Mouse (Mus musculus): ENCODE data around the gene Ydjc.

Gene Ydjc

DNA sequence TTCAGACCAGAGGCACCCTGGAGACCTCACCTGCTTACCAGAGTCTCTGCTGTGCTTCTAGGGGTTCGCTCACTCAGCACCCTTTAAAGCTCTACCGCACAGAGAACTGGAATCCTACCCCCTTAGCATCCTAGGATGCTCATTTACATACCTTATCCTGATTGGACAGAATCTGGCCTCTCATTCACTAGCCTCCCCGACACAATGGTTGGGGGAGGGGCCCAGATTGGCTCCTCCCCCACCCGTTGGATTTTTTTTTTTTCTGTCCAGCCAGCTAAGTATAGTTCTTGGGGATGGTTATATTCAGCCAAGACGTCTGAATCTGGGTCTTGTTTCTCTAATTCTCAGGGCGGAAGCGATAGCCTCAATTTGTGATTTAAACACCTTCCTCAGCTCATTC is at the start of gene Ydjc:
Ydjc (plus strand) TSS at position 283 of the 400 bp plus-strand sequence.
- DNase-seq: no peak

DNA sequence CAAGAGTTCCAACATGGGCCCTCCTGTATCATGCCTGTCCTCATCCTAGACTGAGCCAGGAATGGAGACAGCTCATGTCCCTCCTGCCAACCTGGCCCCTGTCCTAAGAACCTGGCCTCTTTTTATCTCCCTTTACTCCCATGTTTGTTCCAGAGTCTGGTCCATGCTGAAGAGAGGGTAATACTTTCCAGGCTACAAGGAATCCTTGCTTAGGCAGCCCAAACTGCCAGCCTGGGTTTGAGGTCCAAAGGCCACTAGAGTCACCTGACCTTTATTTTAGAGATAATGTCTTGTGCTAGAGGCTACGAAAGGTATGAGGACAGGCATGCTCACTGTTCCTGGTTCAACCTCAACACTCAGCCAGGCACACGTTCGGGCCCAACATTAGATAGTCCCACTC is 47.5 kb upstream of the Ydjc start:
- no peak for DNase-seq

DNA sequence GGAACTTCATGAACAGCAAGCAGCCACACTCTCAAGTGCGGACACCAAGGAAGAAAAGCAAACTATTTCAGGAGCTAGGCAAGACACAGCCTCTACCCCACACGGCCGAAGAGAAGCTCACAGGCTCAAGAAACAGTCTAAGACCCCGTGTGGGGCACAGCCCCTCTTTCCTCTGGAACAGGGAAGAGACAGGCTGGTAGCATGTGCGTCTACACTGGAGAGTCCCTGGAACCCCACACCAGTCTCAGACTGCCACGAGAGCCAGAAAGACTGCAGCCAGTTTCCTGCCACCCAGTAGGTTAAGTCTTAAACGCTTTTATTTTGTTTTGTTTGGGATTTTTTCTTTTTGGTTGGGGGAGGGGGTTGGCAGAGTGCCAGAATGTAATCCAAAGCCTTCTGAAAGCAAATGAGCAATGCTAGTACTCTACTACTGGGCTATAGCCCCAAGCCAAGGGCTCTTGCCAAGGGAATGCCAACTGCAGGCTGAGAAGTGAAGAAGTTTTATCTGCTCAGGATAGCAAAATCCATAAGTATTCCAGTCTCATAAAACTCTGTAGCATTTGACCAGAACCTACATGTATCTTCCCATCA is 41.7 kb upstream of the Ydjc start:
- peak in 1 of 2 experiments; percentile 31 for DNase-seq

DNA sequence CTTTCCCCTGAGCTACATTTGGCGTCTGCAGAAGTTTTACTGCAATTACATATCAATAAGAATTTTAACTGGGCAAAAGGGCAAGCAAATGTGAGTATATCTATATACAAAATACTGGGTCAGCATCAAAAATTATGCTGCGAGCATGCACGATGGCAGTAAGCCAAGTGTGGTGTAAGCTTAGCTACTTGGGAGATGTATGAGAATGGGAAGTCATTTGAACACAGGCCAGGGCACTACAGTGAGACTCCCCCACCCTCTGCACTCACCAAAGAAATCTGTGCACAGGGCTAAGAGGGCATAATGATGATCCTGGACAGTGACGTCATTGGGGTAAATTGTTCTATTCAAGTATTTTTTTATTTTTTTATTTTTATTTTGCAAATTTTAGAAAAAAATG is 39.8 kb upstream of the Ydjc start:
- peak; percentile 28 to 64 for DNase-seq

DNA sequence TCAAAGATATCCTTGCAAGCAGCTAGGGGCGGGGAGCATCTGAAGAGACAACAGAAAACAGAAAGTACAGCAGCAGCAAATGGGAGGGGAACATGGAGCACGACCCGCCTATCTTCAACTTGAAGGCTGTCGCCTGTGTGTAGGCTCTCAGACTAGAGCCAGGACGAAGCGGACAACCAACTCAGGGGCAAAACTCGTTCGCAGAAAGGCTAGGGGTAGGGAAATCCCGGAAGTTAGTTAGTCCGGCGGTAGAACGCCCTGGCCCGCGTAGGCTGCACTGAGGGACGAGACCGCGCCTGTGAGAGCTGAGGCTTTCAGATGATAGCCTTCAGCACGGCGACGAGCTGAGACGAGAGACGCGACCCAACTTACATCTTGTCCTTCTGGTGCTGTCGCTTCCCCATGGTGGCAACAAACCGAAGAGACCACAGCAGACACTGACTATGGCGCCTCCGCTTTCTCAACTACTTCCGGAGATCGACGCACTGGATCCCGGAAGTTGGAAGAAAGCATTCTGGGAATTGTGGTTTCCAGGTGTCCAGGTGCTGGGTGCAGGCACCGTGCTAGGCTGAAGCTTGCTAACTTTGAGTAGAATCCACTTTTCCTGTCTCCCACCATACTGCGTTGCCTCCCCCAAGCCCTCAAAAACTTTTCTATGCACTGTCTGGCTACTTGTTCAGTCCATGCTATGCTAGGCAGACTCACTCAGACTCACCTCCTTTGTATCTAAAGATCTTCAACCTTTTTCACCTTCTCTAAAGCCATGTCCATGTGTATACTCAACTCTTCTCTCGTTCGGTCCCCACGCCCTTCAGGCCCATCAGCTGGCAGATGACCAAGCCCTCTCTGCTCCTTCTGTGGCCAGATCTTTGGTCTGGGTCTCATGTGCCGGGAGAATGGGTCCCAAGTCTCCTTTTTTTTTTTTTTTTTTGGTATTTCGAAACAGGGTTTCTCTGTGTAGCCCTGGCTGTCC is 33.4 kb upstream of the Ydjc start, which contains the start of gene Ppil2:
Ppil2 (minus strand) TSS at position 487 of the 973 bp plus-strand sequence.
- DNase-seq: peak; percentile 67 to 77

DNA sequence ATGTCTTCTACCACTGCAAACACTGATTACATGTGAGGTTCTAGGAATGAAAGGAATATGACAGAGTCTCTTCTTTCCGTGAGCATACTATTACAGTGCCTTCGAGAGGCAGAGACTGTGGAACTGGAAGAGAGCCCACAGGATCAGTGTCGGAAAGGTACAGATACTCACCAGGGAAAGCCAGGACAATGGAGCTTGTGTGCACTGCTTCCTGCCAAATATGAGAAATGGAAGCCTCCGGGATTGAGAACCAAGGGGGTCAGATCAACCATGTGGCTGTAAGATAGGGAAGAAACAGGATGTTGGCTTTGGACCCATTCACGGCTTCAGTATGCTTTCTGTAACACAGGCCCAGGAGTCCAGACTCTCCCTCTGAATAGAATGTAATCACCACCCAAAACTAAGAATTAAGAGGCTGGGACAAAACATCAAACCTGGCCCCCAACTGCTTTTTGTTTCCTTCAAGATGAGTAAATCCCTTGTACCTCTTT is 27.1 kb upstream of the Ydjc start:
- DNase-seq: no peak

DNA sequence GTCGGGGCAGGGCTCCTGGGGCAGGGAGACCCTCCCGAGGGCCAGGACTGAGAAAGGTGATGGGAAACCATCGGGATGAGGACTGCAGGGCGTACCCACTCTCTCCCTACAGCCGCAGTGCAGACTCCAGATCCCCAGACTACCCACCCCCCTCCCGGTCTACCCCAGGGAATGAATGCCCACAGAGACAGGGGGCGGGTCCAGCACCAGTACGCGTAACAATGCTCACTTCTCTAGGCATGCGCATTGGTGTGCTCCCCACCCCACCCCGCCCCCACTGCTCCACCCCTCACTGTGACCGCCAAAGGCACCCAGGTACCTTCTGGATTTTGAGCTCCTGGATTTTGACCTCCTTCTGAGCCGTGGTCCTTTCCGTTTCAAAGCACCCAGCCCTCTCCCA is 22.9 kb upstream of the Ydjc start:
- no peak for DNase-seq

DNA sequence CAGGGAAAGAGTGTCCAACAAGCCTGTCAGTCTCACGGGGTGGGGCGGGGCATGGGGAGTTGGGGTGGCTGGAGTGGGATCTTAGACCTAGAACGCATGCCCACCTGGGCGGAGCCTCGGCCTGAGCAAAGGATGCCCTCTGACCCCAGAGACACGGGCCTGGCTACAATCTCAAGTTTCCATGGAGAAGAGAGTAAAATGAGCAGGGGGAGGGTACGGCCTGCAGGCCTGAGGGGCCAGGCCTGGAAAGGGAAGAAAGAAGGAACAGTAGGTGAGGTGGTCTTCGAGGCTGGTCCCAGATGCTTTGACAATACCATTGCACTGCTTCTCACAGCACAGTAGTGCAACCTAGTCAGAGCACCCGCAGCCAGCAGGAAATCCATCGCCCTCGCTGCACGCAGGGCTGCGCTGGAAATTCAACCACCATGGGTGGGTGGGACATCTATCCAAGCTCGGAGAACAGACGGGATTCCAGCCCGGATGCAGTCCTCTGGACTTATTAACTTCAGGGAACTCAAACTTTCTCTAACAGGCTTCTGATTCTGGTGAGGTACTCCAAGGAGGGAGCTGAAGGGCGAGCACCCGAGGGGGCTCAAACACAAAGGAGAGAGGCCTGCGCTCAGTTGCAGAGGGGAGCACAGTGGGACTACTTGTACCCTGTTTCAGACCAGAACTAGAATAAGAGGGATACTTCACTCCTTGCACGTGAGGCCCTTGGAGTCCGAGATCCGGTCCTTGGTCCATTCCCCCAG is 20.1 kb upstream of the Ydjc start:
- no peak for DNase-seq

DNA sequence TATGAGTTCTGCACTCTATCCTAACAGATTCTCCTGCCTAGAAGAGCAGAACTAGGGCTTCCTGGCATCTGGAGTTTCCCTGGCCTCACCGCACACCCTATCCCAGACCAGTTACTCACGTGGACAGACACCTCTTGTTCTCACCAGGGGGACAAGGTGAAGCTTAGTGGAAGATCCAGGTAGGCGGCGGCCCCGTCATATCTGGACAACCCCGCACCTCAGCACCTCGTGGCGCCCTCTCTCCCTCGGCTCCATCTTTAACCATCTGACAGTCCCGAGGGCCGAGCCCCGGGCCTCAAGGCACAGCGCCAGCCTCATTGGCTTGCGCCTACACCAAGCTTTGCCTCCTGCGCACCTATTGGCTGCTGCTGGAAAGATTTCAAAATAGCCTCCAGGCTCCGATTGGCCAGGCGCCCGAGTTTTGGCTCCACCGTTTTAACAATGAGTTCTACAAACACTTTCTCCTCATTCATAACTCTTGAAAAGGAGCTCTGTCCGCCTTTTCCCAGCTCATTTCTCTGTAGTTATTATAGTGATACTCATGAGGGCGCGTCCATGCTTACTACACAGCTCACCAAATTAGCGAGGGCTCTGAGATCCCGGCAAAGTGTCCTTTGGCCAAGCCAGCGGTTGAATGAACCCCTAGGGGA is 19.4 kb upstream of the Ydjc start, which contains the start of gene 2610318N02Rik:
2610318N02Rik (minus strand) TSS at position 297 of the 650 bp plus-strand sequence.
- peak; percentile 83 to 86 for DNase-seq

DNA sequence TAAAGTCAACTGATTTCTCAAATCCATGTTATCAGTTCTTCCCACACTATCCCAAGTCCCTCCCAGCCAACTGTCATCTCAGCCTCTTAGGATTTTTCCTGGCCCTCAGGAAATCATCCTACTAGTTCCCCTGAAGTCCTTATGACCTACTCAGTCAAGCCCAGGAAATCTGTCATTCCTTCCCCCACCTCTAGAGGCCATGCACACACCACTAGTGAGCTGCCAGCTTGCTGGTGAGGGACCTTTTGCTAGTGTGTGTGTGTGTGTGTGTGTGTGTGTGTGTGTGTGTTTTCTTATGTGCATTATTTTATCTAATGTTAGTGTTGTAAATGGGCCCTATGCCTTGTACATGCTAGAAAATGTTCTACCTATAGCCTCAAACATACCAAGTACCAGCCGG is 17.1 kb upstream of the Ydjc start:
- DNase-seq: peak; percentile 44 to 67

DNA sequence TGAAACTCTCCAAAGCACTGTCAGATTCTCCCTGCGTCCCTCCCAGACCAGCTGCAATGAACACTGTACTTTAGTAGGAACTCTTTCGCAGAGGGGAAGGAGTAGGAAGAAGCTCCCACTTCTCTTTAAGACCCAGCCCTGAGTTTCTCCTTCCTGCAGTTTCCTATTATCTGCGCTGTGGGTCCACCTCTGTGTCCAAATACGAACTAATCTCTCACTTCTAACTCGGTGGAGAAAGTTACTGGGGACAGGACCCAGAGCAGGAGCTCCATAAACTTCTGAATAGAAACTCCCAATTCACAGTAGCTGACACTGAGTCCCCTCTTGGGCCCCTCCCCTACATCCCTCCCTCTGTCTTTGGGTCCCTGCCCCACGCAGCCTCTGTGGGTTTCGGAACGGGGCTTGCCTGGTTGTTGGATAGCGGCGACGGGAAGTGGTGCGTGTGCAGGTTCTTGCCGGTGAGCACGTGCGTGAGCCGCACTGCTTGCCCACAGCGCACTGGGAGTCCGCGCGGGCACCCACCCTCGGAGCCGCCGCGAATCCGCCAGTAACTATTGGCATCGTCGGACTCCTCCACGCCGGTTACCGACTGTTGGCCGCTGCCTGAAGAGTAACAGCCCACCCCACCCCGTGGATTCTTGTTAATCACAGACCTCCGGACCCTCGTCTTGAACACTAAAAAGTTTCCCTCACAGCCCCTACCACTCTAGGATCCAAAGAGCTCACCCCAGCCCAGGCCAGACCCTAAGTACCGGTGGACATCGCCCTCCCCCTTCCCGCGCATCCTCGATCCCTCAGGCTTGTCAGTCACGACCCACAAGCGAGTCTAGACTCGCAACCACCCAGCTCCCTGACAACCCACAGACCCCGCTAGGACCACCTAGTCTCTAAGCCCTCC is 13.0 kb upstream of the Ydjc start:
- DNase-seq: no peak

DNA sequence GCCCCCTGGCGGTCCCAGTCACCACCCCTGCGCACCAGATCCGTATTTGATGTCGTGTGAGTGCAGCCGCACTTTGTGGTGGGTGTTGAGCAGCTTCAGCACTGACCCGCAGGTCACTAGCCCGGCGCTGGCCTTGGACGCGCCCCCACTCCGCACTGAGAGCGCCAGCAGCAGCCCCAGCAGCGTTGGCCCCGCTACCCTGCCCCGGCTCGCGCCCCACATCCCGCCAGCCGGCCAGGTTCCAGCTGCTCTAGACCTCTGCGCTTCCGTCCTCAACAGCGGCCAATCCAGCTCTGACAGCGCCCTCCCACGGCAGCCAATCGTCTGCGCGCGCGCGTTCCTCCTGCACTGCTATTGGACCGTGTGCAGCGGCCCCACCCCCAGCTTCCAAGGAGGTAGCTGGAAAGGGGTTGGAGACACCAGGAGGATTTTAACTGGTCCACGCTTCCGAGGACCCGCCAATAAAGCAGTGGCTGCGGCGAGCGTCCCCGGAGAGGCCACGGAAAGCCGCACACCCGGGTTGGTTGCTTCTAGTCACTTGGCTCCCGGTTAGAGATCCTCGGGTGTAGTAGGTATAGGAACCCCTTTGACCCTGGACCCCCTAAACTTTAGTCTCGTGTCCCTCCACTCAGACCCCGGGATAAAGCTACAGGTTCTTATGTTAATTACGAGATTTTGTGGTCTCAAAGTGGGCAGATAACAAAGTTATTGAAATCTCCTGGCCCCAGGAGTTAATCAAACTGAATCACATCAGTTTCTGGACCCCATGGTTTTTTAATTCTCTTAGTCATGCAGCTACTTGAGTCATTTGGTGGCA is 12.1 kb upstream of the Ydjc start, which contains the start of gene Sdf2l1:
Sdf2l1 (minus strand) TSS at position 295 of the 817 bp plus-strand sequence.
- DNase-seq: peak; percentile 97 to 98

DNA sequence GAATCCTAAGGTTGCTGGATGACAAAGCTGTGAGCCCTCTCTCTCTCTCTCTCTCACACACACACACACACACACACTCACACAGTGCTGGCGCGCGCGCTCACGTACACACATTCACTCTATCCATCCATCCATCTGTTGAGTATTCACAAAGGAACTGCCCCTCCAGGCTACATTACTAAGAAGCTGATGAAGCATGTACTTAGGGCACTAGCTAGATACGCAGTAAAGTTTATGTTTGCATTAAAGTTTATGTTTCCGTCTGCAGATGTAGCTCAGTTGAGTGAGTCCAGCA is 11.6 kb upstream of the Ydjc start:
- DNase-seq: no peak

DNA sequence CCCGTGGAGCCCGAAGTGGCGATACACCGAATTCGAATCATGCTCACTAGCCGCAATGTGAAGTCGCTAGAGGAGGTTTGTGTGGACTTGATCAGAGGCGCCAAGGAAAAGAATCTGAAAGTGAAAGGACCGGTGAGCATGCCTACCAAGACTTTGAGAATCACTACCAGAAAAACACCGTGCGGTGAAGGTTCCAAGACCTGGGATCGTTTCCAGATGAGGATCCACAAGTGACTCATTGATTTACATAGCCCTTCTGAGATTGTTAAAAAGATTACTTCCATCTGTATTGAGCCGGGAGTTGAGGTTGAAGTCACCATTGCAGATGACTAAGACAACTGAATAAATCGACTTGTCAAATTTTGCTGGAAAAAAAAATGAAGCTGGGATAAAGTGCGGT is 7.1 kb upstream of the Ydjc start:
- DNase-seq: no peak

DNA sequence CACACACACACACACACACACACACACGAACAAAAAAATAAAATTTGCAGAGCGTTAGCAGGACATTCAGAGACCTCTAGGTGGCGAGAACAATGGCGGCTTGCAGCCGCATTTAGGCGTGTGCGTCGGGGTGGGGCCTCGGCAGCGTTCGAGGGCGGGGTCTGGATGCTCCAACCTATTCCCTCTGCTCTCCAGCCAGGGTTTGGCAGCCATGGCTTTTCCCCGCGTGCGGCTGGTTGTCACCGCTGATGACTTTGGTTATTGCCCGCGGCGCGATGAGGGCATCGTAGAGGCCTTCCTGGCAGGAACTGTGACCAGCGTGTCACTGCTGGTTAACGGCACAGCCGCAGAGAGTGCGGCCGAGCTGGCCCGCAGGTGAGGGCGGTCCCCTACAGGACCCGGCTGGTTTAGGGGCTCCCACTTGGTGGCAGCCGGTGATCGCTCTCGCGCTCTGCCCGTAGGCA is 2.4 kb downstream of the Ydjc start, which contains the start of gene Ccdc116:
Ccdc116 (minus strand) TSS at position 458 of the 464 bp plus-strand sequence.
- DNase-seq: peak; percentile 86 to 87

DNA sequence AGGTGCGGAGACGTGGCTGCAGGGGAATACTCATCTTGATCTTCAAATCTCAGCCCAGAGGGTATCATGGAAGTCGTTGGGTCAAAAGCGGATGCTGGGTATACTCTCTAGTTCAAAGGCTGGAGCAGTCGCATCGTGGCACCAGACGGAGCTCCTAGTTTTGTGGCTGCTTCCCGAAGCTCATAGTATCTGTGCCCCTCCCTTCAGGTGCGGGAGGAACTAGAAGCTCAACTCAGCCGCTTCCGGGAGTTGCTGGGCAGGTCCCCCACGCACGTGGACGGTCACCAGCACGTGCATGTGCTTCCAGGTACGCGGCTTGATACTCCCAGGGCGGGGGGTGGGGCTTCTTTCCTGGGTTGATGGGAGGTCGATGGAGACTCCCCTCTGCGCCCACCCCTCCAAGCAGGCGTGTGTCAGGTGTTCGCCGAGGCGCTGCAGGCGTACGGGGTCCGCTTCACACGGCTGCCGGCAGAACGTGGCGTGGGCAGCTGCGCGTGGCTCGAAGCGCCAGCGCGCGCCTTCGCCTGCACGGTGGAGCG is 3.0 kb downstream of the Ydjc start:
- DNase-seq: peak in 1 of 2 experiments; percentile 30

DNA sequence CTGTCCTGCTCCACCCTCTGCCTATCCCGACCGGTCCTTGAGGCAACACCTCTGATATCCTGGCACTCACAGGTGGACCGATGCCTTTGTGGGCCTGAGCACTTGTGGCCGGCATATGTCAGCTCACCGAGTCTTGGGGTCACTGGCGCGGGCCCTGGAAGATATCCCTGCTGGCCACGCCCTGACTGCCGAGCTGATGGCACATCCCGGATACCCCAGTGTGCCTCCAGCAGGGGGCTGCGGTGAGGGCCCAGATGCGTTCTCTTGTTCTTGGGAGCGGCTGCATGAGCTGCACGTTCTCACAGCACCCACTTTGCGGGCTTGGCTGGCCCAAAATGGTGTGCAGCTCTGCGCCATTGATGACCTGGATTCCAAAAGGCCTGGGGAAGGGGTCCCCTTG is 3.7 kb downstream of the Ydjc start:
- peak; percentile 51 to 52 for DNase-seq

DNA sequence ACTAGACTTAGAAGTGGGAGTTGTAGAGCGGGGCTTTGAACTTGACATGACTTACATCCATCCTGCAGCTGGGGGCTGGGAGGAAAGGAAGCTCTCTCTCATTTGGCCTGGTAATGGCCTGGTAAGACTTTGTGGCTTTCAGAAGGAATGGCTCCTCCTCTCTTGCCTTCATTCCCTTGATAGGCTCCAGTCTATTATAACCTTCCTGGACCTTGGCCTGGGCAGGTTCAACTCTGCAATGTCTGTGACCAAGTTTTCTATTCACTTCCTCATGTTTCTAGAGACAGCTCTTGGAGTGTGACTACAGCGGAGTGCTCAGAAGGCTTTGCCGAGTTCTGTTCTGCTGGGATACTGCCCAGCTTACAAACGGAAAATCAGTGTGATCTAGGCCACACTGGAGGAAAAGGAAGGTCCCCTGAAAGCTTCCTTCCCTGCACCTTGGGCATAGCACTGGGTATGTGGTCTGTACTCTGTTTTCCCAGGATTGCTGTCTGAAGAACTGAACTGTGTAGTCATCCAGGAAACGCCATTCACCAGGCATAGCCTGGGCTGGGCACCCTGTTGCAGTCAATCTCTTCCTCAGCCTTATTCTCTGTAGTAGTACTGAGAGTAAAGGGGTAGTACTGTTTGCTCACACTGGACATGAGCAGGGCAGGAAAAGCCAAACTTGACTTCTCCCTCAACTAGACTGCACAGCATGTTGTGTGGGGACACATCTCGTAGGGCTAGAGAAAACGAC is 6.3 kb downstream of the Ydjc start:
- no peak for DNase-seq

DNA sequence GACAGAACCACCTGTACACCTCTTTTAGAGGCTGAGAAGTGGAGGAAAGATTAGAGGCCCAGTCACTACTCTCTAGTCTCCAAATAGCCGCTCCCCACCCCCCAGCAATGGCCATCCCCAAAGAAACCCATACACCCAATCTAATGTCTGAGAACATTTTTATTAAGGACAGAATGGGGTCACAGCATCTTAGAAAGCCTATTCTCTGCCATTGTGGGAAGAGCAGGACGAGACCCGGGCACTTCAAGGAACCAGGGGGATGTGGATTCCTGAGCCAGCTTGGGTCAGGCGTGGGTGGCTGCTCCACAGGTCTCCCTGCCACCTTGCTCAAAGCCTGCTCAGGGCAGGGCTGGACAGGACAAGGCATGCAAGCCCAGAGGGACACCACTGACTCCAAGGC is 7.5 kb downstream of the Ydjc start:
- DNase-seq: no peak
